Mouse (Mus musculus): ENCODE measurements around the gene Mettl15.

The Mettl15 gene

GRCm38 (mm10) chr2:109156131-109156530 lies 124.4 kb downstream of the Mettl15 start:
- DNase-seq: no peak

GRCm38 (mm10) chr2:109153402-109154050 lies 127.0 kb downstream of the Mettl15 start:
- DNase-seq: no peak

- no peak for DNase-seq
These were observed 133.3 kb downstream of the Mettl15 start for GRCm38 (mm10) chr2:109147292-109147691.

GRCm38 (mm10) chr2:109144410-109144809 lies 136.1 kb downstream of the Mettl15 start:
- DNase-seq: no peak

GRCm38 (mm10) chr2:109140330-109140729 lies 140.2 kb downstream of the Mettl15 start:
- no peak for DNase-seq

- peak; percentile 12 for DNase-seq
These were observed 143.3 kb downstream of the Mettl15 start for GRCm38 (mm10) chr2:109137276-109137675.

- no peak for DNase-seq
These were observed 149.8 kb downstream of the Mettl15 start for GRCm38 (mm10) chr2:109130718-109131117.

GRCm38 (mm10) chr2:109129921-109130320 lies 150.6 kb downstream of the Mettl15 start:
- DNase-seq: no peak

- no peak for DNase-seq
These were observed 174.6 kb downstream of the Mettl15 start for GRCm38 (mm10) chr2:109105773-109106484.

- DNase-seq: no peak
These were observed 230.9 kb downstream of the Mettl15 start for GRCm38 (mm10) chr2:109049686-109050085.

Data from cerebellum, postnatal 36 days (tissue).